Mouse (Mus musculus) embryonic facial prominence, embryonic 11.5 days (tissue): Measurements from ENCODE around the gene Abcb6. TPM values are rescaled to one million over a fixed set of nuclear protein-coding genes. Genes with fewer than 3 reads are reported as not detected.

Experiments
- ATAC-seq: fragments of 200-750 bp; cut with Nextera tagmentation; replicated peaks from 2 replicates; pipeline ENCODE4 v1.8.0; 2017; ENCODE audit warnings: low read depth; ENCODE audit not compliant: insufficient number of reproducible peaks, low FRiP score, low TSS enrichment
- DNase-seq: peaks from one replicate; pipeline ENCODE4 v3.0.0-alpha.2; 2015; ENCODE audit warnings: low spot score
- H3K27ac ChIP-seq: fragments of 300-500 bp; sonication (generic); replicated peaks from 2 replicates; pipeline ENCODE4 v1.5.1; 2014; ENCODE audit warnings: mild to moderate bottlenecking, low read depth, low read length, control low read depth
- H3K27me3 ChIP-seq: fragments of 300-500 bp; sonication (generic); 2 replicates; pipeline ENCODE4 v1.6.1; 2014; ENCODE audit warnings: mild to moderate bottlenecking, low read length, moderate library complexity, mixed read lengths; ENCODE audit not compliant: control insufficient read depth, insufficient read depth
- H3K36me3 ChIP-seq: fragments of 300-500 bp; sonication (generic); replicated peaks from 2 replicates; pipeline ENCODE4 v1.6.1; 2014; ENCODE audit warnings: low read depth, mild to moderate bottlenecking, low read length, moderate library complexity, mixed read lengths; ENCODE audit not compliant: control insufficient read depth, insufficient read depth
- H3K4me1 ChIP-seq: fragments of 300-500 bp; sonication (generic); 2 replicates; pipeline ENCODE4 v1.6.1; 2014; ENCODE audit warnings: low read length, mixed read lengths; ENCODE audit not compliant: control insufficient read depth, insufficient read depth
- H3K4me2 ChIP-seq: fragments of 300-500 bp; sonication (generic); 2 replicates; pipeline ENCODE4 v1.6.1; 2014; ENCODE audit warnings: low read depth, mild to moderate bottlenecking, control low read depth, low read length, moderate library complexity
- H3K4me3 ChIP-seq: fragments of 300-500 bp; sonication (generic); 2 replicates; pipeline ENCODE4 v1.5.1; 2014; ENCODE audit warnings: low read depth, low read length, control low read depth
- H3K9ac ChIP-seq: fragments of 300-500 bp; sonication (generic); replicated peaks from 2 replicates; pipeline ENCODE4 v1.6.1; 2014; ENCODE audit warnings: mild to moderate bottlenecking, control low read depth, low read length
- H3K9me3 ChIP-seq: fragments of 300-500 bp; sonication (generic); replicated peaks from 2 replicates; pipeline ENCODE4 v1.6.1; 2016; ENCODE audit warnings: mild to moderate bottlenecking, low read length, inconsistent platforms, mixed read lengths; ENCODE audit not compliant: control insufficient read depth
- WGBS: fragments of 180-500 bp; shearing (Covaris S2); extraction: QIAGEN DNeasy Blood & Tissue Kit; methylation state at CpG from one replicate; pipeline ENCODE4 v1.1.7; 2014; 5-methylcytosine and 5-hydroxymethylcytosine counted together
- polyA plus RNA-seq: library from polyadenylated mRNA; unstranded; fragments of >200 nt; fragmentation: Nextera tagmentation; extraction: Ambion mirVana; gene quantifications from 2 replicates; pipeline ENCODE4 v1.2.1, GENCODE M21; 2014

The Abcb6 gene
- 24.4 and 24.9 TPM in 2 replicates for polyA plus RNA-seq

DNA sequence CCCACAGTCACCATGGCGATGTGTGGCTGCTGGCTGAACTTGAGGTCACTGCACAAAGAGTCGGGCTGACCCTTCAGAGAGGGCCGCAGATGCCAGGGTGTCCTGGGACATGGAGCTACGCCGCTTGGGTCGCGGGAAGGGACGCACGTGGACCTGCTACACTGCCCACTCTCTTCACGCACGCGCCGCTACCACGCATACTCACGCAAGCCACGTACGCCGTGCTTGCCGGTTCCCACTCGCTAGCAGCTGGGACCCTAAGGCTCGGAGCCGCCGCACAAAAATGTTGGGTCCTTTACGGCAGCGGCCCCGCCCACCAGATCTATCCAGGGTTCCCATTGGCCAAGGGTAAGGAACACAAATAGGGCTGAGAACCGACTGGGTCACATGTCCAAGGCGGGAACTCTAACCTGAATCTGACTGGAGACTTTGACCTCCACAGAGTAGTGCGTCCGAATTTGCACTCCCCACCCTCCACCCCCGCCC is at the start of gene Abcb6:
Gene Abcb6, minus strand, starts transcription at position 288 of the 486 bp plus-strand sequence.
- peak within 1 kb of the TSS; percentile 60 for H3K4me3 ChIP-seq

DNA sequence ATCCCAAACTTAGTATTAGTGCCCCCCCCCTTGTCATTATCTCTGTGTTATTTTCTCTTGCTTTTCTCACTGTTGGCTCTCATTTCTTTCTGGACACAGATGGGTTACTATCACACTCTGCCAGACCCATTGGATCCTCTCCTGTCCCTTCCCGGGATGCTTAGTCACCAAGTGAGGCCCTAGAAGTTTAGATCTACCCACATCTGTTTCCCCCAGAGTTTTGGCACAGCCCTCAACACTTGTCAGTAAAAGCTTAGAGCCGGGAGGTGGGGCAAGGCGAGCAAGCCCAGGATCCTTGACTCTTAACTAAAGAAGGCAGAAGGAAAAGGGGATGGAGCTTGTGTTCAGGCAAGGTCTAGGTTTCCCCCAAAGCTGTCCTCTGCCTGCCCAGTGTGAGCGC is 49.0 kb upstream of the Abcb6 start:
- Histone ChIP-seq H3K4me1 (no peaks in the 10 kb centered on the region), H3K4me3 (no peak overlapping the region), H3K9ac (no peak overlapping the region), H3K4me2 (no peak overlapping the region), H3K27ac (no peak overlapping the region), H3K36me3 (no peaks in the 10 kb centered on the region), H3K9me3 (no peaks in the 10 kb centered on the region), H3K27me3 (no peaks in the 10 kb centered on the region)
- no peak for DNase-seq
- 73% methylated on average over 4 of the region's 4 CpGs for WGBS
- ATAC-seq = no peak

More for the DNA sequence above, at the start of gene Abcb6:
- no peaks in the 10 kb centered on the region for H3K9me3 ChIP-seq
- WGBS = under 1% methylated on average over 31 of the region's 31 CpGs
- H3K27ac ChIP-seq = no peak within 1 kb of the TSS; the same call in 1 of the 2 replicates
- 0 out of 2 replicates have a peak, but pooled peaks cover 3% of the 10 kb centered on the region for H3K4me1 ChIP-seq
- ATAC-seq (peak; percentile 91), DNase-seq (peak; percentile 94)
- peaks cover 2% of the 10 kb centered on the region for H3K36me3 ChIP-seq
- H3K9ac ChIP-seq = peak within 1 kb of the TSS; percentile 70
- no peaks in the 10 kb centered on the region for H3K27me3 ChIP-seq
- peak within 1 kb of the TSS; percentile 96 for H3K4me2 ChIP-seq

DNA sequence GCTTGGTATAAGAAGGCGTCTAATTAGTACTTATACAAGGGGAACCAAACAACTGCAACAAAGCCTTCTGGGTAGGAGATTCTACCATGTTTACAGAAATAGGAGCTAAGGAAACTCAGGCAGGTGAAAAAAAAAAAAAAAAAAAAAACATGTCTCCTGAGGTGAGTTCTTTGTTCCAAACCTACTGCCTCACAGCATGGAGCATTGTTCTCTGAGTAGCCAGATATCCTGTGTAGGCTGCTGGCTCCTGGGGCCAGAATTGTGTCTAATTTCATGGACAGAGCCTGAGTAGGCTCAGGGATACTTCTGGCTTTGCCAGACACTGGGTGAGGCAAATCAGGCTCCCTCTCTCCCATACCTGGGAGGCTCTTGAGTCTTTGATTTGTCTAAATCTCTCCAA is 47.5 kb upstream of the Abcb6 start:
- Histone ChIP-seq H3K4me3 (no peak overlapping the region), H3K4me2 (no peak overlapping the region), H3K9me3 (no peaks in the 10 kb centered on the region), H3K4me1 (no peaks in the 10 kb centered on the region), H3K27me3 (no peaks in the 10 kb centered on the region), H3K36me3 (no peaks in the 10 kb centered on the region), H3K9ac (no peak overlapping the region), H3K27ac (no peak overlapping the region)
- DNase-seq (no peak), ATAC-seq (no peak)
- WGBS = 80% methylated on average over 1 of the region's 1 CpGs

DNA sequence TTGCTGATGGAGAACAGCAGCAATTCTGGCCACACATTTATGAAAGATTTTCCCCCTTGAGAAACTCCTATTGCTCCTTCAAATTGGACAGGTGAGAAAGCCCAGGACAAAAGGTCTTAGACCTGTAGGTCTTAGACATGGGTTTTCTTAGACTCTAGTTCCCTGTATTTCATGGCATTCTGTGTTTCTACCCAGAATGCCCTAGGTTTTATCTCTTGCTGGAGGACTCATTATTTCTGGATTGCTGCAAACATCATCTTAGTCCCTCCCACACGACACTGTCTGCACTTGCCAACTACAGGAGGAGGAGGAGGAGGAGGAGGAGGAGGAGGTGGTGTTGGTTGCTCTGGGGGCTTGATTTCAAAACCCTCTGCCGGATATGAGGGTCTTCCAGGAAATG is 45.9 kb upstream of the Abcb6 start:
- no peak overlapping the region for H3K4me2 ChIP-seq
- no peaks in the 10 kb centered on the region for H3K36me3 ChIP-seq
- no peaks in the 10 kb centered on the region for H3K27me3 ChIP-seq
- 73% methylated on average over 2 of the region's 2 CpGs for WGBS
- H3K9me3 ChIP-seq = no peaks in the 10 kb centered on the region
- ATAC-seq = no peak
- no peaks in the 10 kb centered on the region for H3K4me1 ChIP-seq
- no peak overlapping the region for H3K4me3 ChIP-seq
- H3K27ac ChIP-seq = no peak overlapping the region
- no peak overlapping the region for H3K9ac ChIP-seq
- no peak for DNase-seq

DNA sequence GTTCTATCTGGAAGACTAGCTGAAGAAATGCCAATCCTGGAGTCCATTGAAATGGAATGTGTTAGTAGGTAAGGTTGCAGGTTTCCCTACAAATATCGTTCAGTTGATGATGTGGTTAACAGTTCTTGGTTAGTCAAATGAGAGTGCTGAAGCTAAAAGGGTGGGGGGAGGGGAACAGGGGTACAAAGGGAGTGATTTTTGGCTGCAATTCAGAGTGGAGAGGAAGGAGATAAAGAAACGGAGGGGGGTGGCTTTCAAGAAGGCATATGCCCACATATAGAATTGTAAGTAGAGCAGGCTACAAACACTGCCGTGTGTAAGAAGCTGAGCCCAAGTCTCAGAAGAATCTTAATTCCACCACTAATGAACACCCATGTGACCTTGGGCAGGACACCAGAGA is 45.3 kb upstream of the Abcb6 start:
- 72% methylated on average over 3 of the region's 3 CpGs for WGBS
- no peaks in the 10 kb centered on the region for H3K4me1 ChIP-seq
- H3K9ac ChIP-seq = no peak overlapping the region
- H3K36me3 ChIP-seq = no peaks in the 10 kb centered on the region
- no peak overlapping the region for H3K27ac ChIP-seq
- H3K9me3 ChIP-seq = no peaks in the 10 kb centered on the region
- peaks cover 4% of the 10 kb centered on the region for H3K27me3 ChIP-seq
- ATAC-seq (no peak), DNase-seq (no peak)
- H3K4me3 ChIP-seq = no peak overlapping the region
- no peak overlapping the region for H3K4me2 ChIP-seq

DNA sequence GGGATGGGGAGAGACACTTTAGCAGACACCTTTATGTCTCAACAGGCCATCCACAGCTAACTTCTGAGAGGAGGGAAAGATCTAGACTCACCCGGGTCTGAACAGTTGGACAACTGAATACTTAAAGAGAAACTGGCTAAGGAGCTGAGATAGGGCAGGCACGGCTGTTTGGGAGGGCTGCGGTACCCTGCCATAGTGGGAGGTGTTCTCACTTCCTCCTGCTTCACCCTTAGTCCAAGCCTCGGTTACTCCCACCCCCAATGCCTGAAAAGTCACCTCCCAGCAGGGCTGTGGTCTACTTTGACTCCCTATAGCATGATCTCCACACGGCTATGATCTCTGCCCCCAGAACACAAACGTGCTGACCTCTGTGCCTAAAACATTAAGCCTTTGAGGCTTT is 43.3 kb upstream of the Abcb6 start:
- H3K27me3 ChIP-seq = peaks cover 21% of the 10 kb centered on the region
- 69% methylated on average over 6 of the region's 6 CpGs for WGBS

DNA sequence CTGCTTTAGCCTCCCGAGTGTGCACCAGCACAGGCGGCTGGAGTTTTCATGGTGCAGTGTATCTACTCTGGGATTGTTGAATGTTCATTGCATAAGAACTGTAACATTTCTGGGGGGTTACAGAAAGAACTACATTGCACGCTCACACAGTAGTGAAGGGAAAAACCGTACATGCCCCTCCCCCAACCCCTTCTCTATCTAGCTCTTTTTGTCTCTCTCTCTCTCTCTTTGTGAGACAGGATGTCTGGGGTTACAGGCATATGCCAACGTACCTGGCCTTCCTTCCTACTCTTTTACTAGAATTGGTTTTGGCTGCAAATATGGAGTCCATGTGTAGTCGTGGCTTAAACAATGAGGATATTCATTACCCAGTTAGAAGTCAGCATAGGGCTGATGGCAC is 42.7 kb upstream of the Abcb6 start:
- no peak for ATAC-seq
- Histone ChIP-seq H3K4me1 (peaks cover 3% of the 10 kb centered on the region), H3K27me3 (peaks cover 27% of the 10 kb centered on the region), H3K4me3 (no peak overlapping the region), H3K4me2 (no peak overlapping the region), H3K9me3 (no peaks in the 10 kb centered on the region), H3K9ac (no peak overlapping the region), H3K36me3 (no peaks in the 10 kb centered on the region), H3K27ac (no peak overlapping the region)
- 81% methylated on average over 6 of the region's 6 CpGs for WGBS
- no peak for DNase-seq

More for the DNA sequence above, 43.3 kb upstream of the Abcb6 start:
- peaks cover 3% of the 10 kb centered on the region for H3K4me1 ChIP-seq
- no peak overlapping the region for H3K4me3 ChIP-seq
- no peak for DNase-seq
- no peaks in the 10 kb centered on the region for H3K36me3 ChIP-seq
- no peak for ATAC-seq
- H3K9ac ChIP-seq = no peak overlapping the region
- H3K4me2 ChIP-seq = no peak overlapping the region
- no peaks in the 10 kb centered on the region for H3K9me3 ChIP-seq
- H3K27ac ChIP-seq = no peak overlapping the region

DNA sequence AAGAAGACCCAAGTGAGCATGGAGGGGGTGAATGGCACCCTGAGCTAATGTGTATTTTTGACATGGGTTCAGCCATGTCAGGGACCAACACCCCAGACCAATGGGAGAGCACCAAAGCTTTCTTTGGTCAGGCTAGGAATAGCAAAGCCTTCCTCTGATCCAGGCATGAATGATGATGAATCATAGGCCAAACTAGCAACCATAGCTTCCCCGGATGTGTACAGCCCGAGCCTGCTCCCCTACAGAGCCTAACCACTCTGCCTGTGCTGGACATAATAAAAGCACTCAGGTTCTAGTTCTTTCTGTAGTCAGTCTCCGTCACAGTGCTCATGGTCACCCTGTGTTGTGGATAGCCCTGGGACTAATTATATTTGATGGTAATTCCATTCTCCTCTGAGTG is 41.3 kb upstream of the Abcb6 start:
- peaks cover 34% of the 10 kb centered on the region for H3K27me3 ChIP-seq
- 72% methylated on average over 3 of the region's 3 CpGs for WGBS
- H3K36me3 ChIP-seq = no peaks in the 10 kb centered on the region
- peaks cover 3% of the 10 kb centered on the region for H3K4me1 ChIP-seq
- DNase-seq = no peak
- no peak overlapping the region for H3K4me2 ChIP-seq
- no peaks in the 10 kb centered on the region for H3K9me3 ChIP-seq
- ATAC-seq = no peak
- no peak overlapping the region for H3K9ac ChIP-seq
- H3K4me3 ChIP-seq = no peak overlapping the region
- H3K27ac ChIP-seq = no peak overlapping the region
